Mouse (Mus musculus): ENCODE results near the gene Gm6034. TPM values are rescaled to one million over a fixed set of nuclear protein-coding genes. Genes with fewer than 3 reads are reported as not detected.
"Not testable (repeated sequence)": the region's sequence is repeated elsewhere in the genome, so short reads cannot be mapped to it uniquely, and the experiment has no call there.

The Gm6034 gene
- total and polyA plus RNA-seq, 2 experiments from 2014 or later = not detected

- DNase-seq (ENCODE audit: low spot score) (no peak), ATAC-seq (no peak)
- H3K27ac ChIP-seq = no peak overlapping the region
- H3K27me3 ChIP-seq (ENCODE audit: insufficient read depth, low read length) = no peaks in the 10 kb centered on the region
- H3K4me2 ChIP-seq (ENCODE audit: low read depth, low read length) = no peak overlapping the region
- H3K9me3 ChIP-seq (ENCODE audit: low read length) = no peaks in the 10 kb centered on the region
- H3K9ac ChIP-seq (replicated peaks; ENCODE audit: low read length) = no peak overlapping the region
- WGBS = 22% methylated on average over 3 of the region's 3 CpGs
- TF ChIP-seq CTCF (IDR thresholded peaks at IDR 0.05; ENCODE audit: low read depth) = no peak
- H3K36me3 ChIP-seq (ENCODE audit: insufficient read depth, low read length) = no peaks in the 10 kb centered on the region
- H3K4me1 ChIP-seq (ENCODE audit: insufficient read depth, low read length) = no peaks in the 10 kb centered on the region
- no peak overlapping the region for H3K4me3 ChIP-seq (ENCODE audit: low read length)
Measured at GRCm38 (mm10) chr17:36093936-36094335, 51.2 kb downstream of the Gm6034 start.

- not testable (repeated sequence) for H3K27ac ChIP-seq; DNase-seq (ENCODE audit: low spot score); H3K9me3 ChIP-seq (ENCODE audit: low read length); H3K36me3 ChIP-seq (ENCODE audit: insufficient read depth, low read length); H3K4me1 ChIP-seq (ENCODE audit: insufficient read depth, low read length); H3K4me3 ChIP-seq (ENCODE audit: low read length); H3K9ac ChIP-seq (replicated peaks; ENCODE audit: low read length); ATAC-seq; H3K27me3 ChIP-seq (ENCODE audit: insufficient read depth, low read length); H3K4me2 ChIP-seq (ENCODE audit: low read depth, low read length)
- 42% methylated on average over 2 of the region's 2 CpGs for WGBS
Measured at GRCm38 (mm10) chr17:36099603-36100002, 56.8 kb downstream of the Gm6034 start.

- ATAC-seq; DNase-seq (ENCODE audit: low spot score); H3K27ac ChIP-seq; H3K9ac ChIP-seq (replicated peaks; ENCODE audit: low read length); H3K4me3 ChIP-seq (ENCODE audit: low read length); H3K4me2 ChIP-seq (ENCODE audit: low read depth, low read length); H3K36me3 ChIP-seq (ENCODE audit: insufficient read depth, low read length); H3K4me1 ChIP-seq (ENCODE audit: insufficient read depth, low read length); H3K9me3 ChIP-seq (ENCODE audit: low read length); H3K27me3 ChIP-seq (ENCODE audit: insufficient read depth, low read length): not testable (repeated sequence)
- 69% methylated on average over 11 of the region's 12 CpGs for WGBS
Measured at GRCm38 (mm10) chr17:36102091-36102490, 59.3 kb downstream of the Gm6034 start.

Other genes with a start within 250 kb of the Gm6034 start
- gene Ier3, start 221.3 kb upstream of the Gm6034 start, total RNA-seq (2014; rRNA removed) = 13.7 and 19.4 TPM in 2 replicates
- gene Ier3, start 221.3 kb upstream of the Gm6034 start, polyA plus RNA-seq (2015; fragmentation: Nextera tagmentation; extraction: Ambion mirVana) = 18.3 and 19.4 TPM in 2 replicates
- gene Flot1, start 219.7 kb upstream of the Gm6034 start, total RNA-seq (2014; rRNA removed) = 94.1 and 142 TPM in 2 replicates
- gene Flot1, start 219.7 kb upstream of the Gm6034 start, polyA plus RNA-seq (2015; fragmentation: Nextera tagmentation; extraction: Ambion mirVana) = 162 TPM in 2 replicates
- gene Tubb5, start 204.7 kb upstream of the Gm6034 start, total RNA-seq (2014; rRNA removed) = 3,311 and 3,326 TPM in 2 replicates
- 1,502 and 1,606 TPM in 2 replicates for gene Tubb5, start 204.7 kb upstream of the Gm6034 start, polyA plus RNA-seq (2015; fragmentation: Nextera tagmentation; extraction: Ambion mirVana)
- 14.7 and 26.7 TPM in 2 replicates for gene Mdc1, start 201.4 kb upstream of the Gm6034 start, total RNA-seq (2014; rRNA removed)
- 3.9 and 4.1 TPM in 2 replicates for gene Mdc1, start 201.4 kb upstream of the Gm6034 start, polyA plus RNA-seq (2015; fragmentation: Nextera tagmentation; extraction: Ambion mirVana)
- 14.7 and 27.2 TPM in 2 replicates for gene Nrm, start 181.6 kb upstream of the Gm6034 start, total RNA-seq (2014; rRNA removed)
- 24.6 and 25.7 TPM in 2 replicates for gene Nrm, start 181.6 kb upstream of the Gm6034 start, polyA plus RNA-seq (2015; fragmentation: Nextera tagmentation; extraction: Ambion mirVana)
- gene Ppp1r18, start 177.4 kb upstream of the Gm6034 start, total RNA-seq (2014; rRNA removed) = 32.0 and 34.3 TPM in 2 replicates
- 18.4 and 19.3 TPM in 2 replicates for gene Ppp1r18, start 177.4 kb upstream of the Gm6034 start, polyA plus RNA-seq (2015; fragmentation: Nextera tagmentation; extraction: Ambion mirVana)
- 31.3 and 33.2 TPM in 2 replicates for gene Dhx16, start 163.1 kb upstream of the Gm6034 start, total RNA-seq (2014; rRNA removed)
- 22.9 and 23.1 TPM in 2 replicates for gene Dhx16, start 163.1 kb upstream of the Gm6034 start, polyA plus RNA-seq (2015; fragmentation: Nextera tagmentation; extraction: Ambion mirVana)
- gene 2310061I04Rik, start 145.5 kb upstream of the Gm6034 start, total RNA-seq (2014; rRNA removed) = 39.8 and 49.2 TPM in 2 replicates
- gene 2310061I04Rik, start 145.5 kb upstream of the Gm6034 start, polyA plus RNA-seq (2015; fragmentation: Nextera tagmentation; extraction: Ambion mirVana) = 69.0 and 74.3 TPM in 2 replicates
- gene Atat1, start 132.9 kb upstream of the Gm6034 start, total RNA-seq (2014; rRNA removed) = 163 and 169 TPM in 2 replicates
- gene Atat1, start 132.9 kb upstream of the Gm6034 start, polyA plus RNA-seq (2015; fragmentation: Nextera tagmentation; extraction: Ambion mirVana) = 222 and 225 TPM in 2 replicates
- gene Mrps18b, start 126.6 kb upstream of the Gm6034 start, total RNA-seq (2014; rRNA removed) = 42.9 and 45.9 TPM in 2 replicates
- 66.6 and 72.2 TPM in 2 replicates for gene Mrps18b, start 126.6 kb upstream of the Gm6034 start, polyA plus RNA-seq (2015; fragmentation: Nextera tagmentation; extraction: Ambion mirVana)
- 37.5 and 44.0 TPM in 2 replicates for gene Ppp1r10, start 126.5 kb upstream of the Gm6034 start, total RNA-seq (2014; rRNA removed)
- 20.3 and 22.5 TPM in 2 replicates for gene Ppp1r10, start 126.5 kb upstream of the Gm6034 start, polyA plus RNA-seq (2015; fragmentation: Nextera tagmentation; extraction: Ambion mirVana)
- 47.7 and 57.3 TPM in 2 replicates for gene Abcf1, start 73.2 kb upstream of the Gm6034 start, total RNA-seq (2014; rRNA removed)
- gene Abcf1, start 73.2 kb upstream of the Gm6034 start, polyA plus RNA-seq (2015; fragmentation: Nextera tagmentation; extraction: Ambion mirVana) = 94.5 and 99.4 TPM in 2 replicates
- gene Gnl1, start 63.1 kb upstream of the Gm6034 start, total RNA-seq (2014; rRNA removed) = 101 and 106 TPM in 2 replicates
- gene Gnl1, start 63.1 kb upstream of the Gm6034 start, polyA plus RNA-seq (2015; fragmentation: Nextera tagmentation; extraction: Ambion mirVana) = 75.8 and 76.2 TPM in 2 replicates
- gene Prr3, start 62.7 kb upstream of the Gm6034 start, total RNA-seq (2014; rRNA removed) = 39.9 and 46.7 TPM in 2 replicates
- 72.7 and 81.9 TPM in 2 replicates for gene Prr3, start 62.7 kb upstream of the Gm6034 start, polyA plus RNA-seq (2015; fragmentation: Nextera tagmentation; extraction: Ambion mirVana)
- 0.10 and 0.11 TPM in 2 replicates for gene H2-T24, start 22.4 kb upstream of the Gm6034 start, total RNA-seq (2014; rRNA removed)
- gene H2-T24, start 22.4 kb upstream of the Gm6034 start, polyA plus RNA-seq (2015; fragmentation: Nextera tagmentation; extraction: Ambion mirVana) = 7.1 and 7.7 TPM in 2 replicates
- gene H2-T23, start 10.1 kb upstream of the Gm6034 start, total RNA-seq (2014; rRNA removed) = 6.6 and 7.3 TPM in 2 replicates
- 8.8 and 9.4 TPM in 2 replicates for gene H2-T23, start 10.1 kb upstream of the Gm6034 start, polyA plus RNA-seq (2015; fragmentation: Nextera tagmentation; extraction: Ambion mirVana)
- gene H2-T22, start 214 bp upstream of the Gm6034 start, total RNA-seq (2014; rRNA removed) = 10.0 and 15.4 TPM in 2 replicates
- 9.1 and 11.8 TPM in 2 replicates for gene H2-T22, start 214 bp upstream of the Gm6034 start, polyA plus RNA-seq (2015; fragmentation: Nextera tagmentation; extraction: Ambion mirVana)
- gene Gm11127, start 15.4 kb downstream of the Gm6034 start, total RNA-seq (2014; rRNA removed) = not detected in 2 replicates
- not detected in 2 replicates for gene Gm11127, start 15.4 kb downstream of the Gm6034 start, polyA plus RNA-seq (2015; fragmentation: Nextera tagmentation; extraction: Ambion mirVana)
- gene Gm19684, start 78.7 kb downstream of the Gm6034 start, total RNA-seq (2014; rRNA removed) = not detected in 2 replicates
- gene Gm19684, start 78.7 kb downstream of the Gm6034 start, polyA plus RNA-seq (2015; fragmentation: Nextera tagmentation; extraction: Ambion mirVana) = not detected in 2 replicates
- not detected in 2 replicates for gene Gm7030, start 86.5 kb downstream of the Gm6034 start, total RNA-seq (2014; rRNA removed)
- gene Gm7030, start 86.5 kb downstream of the Gm6034 start, polyA plus RNA-seq (2015; fragmentation: Nextera tagmentation; extraction: Ambion mirVana) = not detected in 2 replicates
- not detected in 2 replicates for gene Gm8909, start 125.6 kb downstream of the Gm6034 start, total RNA-seq (2014; rRNA removed)
- 0.28 and 0.35 TPM in 2 replicates for gene Gm8909, start 125.6 kb downstream of the Gm6034 start, polyA plus RNA-seq (2015; fragmentation: Nextera tagmentation; extraction: Ambion mirVana)
- not detected in 2 replicates for gene H2-T3, start 147.3 kb downstream of the Gm6034 start, total RNA-seq (2014; rRNA removed)
- not detected in 2 replicates for gene H2-T3, start 147.3 kb downstream of the Gm6034 start, polyA plus RNA-seq (2015; fragmentation: Nextera tagmentation; extraction: Ambion mirVana)
- gene Rpp21, start 215.1 kb downstream of the Gm6034 start, total RNA-seq (2014; rRNA removed) = 29.8 and 54.6 TPM in 2 replicates
- 154 and 160 TPM in 2 replicates for gene Rpp21, start 215.1 kb downstream of the Gm6034 start, polyA plus RNA-seq (2015; fragmentation: Nextera tagmentation; extraction: Ambion mirVana)
- 18.5 and 22.9 TPM in 2 replicates for gene Trim39, start 229.3 kb downstream of the Gm6034 start, total RNA-seq (2014; rRNA removed)
- gene Trim39, start 229.3 kb downstream of the Gm6034 start, polyA plus RNA-seq (2015; fragmentation: Nextera tagmentation; extraction: Ambion mirVana) = 13.0 and 13.3 TPM in 2 replicates
- gene H2-M10.2, start 243.5 kb downstream of the Gm6034 start, total RNA-seq (2014; rRNA removed) = not detected in 2 replicates
- not detected in 2 replicates for gene H2-M10.2, start 243.5 kb downstream of the Gm6034 start, polyA plus RNA-seq (2015; fragmentation: Nextera tagmentation; extraction: Ambion mirVana)

All from hindbrain, postnatal 0 days (tissue).